Mouse (Mus musculus) adrenal gland, adult 18-20 months (tissue): ENCODE measurements around the gene I0C0044D17Rik. TPM values are rescaled to one million over a fixed set of nuclear protein-coding genes. Genes with fewer than 3 reads are reported as not detected.

Experiments
- DNase-seq, 2 experiments: peaks; one replicate each; pipeline ENCODE4 v3.0.0; 2021 to 2022; ENCODE audit warnings: low spot score in 2 of 2
- total RNA-seq, 2 experiments: library from RNA; stranded (reverse); gene quantifications; 1 replicate in 1 of 2; 2 replicates in 1 of 2; pipeline ENCODE4 v1.2.3; 2021

I0C0044D17Rik gene
- total RNA-seq, 2 experiments from 2014 or later: not detected

GRCm38 (mm10) chr4:98785851-98786250 lies 37.8 kb downstream of the I0C0044D17Rik start:
- no peak for DNase-seq

GRCm38 (mm10) chr4:98778219-98778618 lies 45.4 kb downstream of the I0C0044D17Rik start:
- DNase-seq: no peak

- no peak for DNase-seq
Observed at GRCm38 (mm10) chr4:98777464-98777863, 46.2 kb downstream of the I0C0044D17Rik start.

GRCm38 (mm10) chr4:98776721-98777427 lies 46.8 kb downstream of the I0C0044D17Rik start:
- no peak for DNase-seq

GRCm38 (mm10) chr4:98773785-98774184 lies 49.9 kb downstream of the I0C0044D17Rik start:
- no peak for DNase-seq

Other genes with a start within 250 kb of the I0C0044D17Rik start
- not detected for gene L1td1, start 97.1 kb downstream of the I0C0044D17Rik start, total RNA-seq
- 1 to 10 TPM; 2.6 to 2.8 TPM for gene Kank4, start 6.3 kb downstream of the I0C0044D17Rik start, total RNA-seq
- 10 to 100 TPM; 24.6 to 27.2 TPM for gene Usp1, start 100.0 kb upstream of the I0C0044D17Rik start, total RNA-seq
- under 1 TPM; 0.40 to 0.83 TPM for gene Angptl3, start 207.1 kb upstream of the I0C0044D17Rik start, total RNA-seq